ENCODE assay signal across 8 mouse cellular contexts in genomic region chr4:144906001-144906889, GRCm38 (mm10). TPM values are rescaled to one million over a fixed set of nuclear protein-coding genes. Genes with fewer than 3 reads are reported as not detected.
DNase-seq lines count a peak whose midpoint lies in the region; ATAC-seq and TF ChIP-seq lines count a peak whose summit lies in the region.

No protein-coding gene starts in this region.

- no peak overlapping the region for H3K4me3 ChIP-seq in intestine, postnatal 0 days (ENCODE audit: low read depth, low read length)
- H3K4me3 ChIP-seq in lung, embryonic 14.5 days (ENCODE audit: low read depth, low read length): no peak overlapping the region
- no peak overlapping the region for H3K4me3 ChIP-seq in forebrain, embryonic 10.5 days

- peak; percentile 69 for DNase-seq in urinary bladder, postnatal 14 days (ENCODE audit: low spot score)
- DNase-seq in urinary bladder, postnatal 10 days (ENCODE audit: low spot score): no peak
- peak; percentile 84 for DNase-seq in gastrocnemius, postnatal 25 days
- DNase-seq in lung, embryonic 14.5 days: peak; percentile 62
- DNase-seq in urinary bladder, postnatal 36 days (ENCODE audit: low spot score in 2 of 2): peak; percentile 59 to 79
- DNase-seq in forebrain, embryonic 10.5 days (ENCODE audit: extremely low spot score, low spot score): no peak

- no peaks in the 10 kb centered on the region for H3K9me3 ChIP-seq in intestine, postnatal 0 days (ENCODE audit: control insufficient read depth)
- H3K9me3 ChIP-seq in lung, embryonic 14.5 days (ENCODE audit: low read depth, low read length): no peaks in the 10 kb centered on the region
- no peaks in the 10 kb centered on the region for H3K9me3 ChIP-seq in forebrain, embryonic 10.5 days

- 60% methylated on average over 8 of the region's 8 CpGs for WGBS in intestine, postnatal 0 days
- WGBS in lung, embryonic 14.5 days: 58% methylated on average over 8 of the region's 8 CpGs
- 86% methylated on average over 8 of the region's 8 CpGs for WGBS in forebrain, embryonic 10.5 days

- H3K4me1 ChIP-seq in intestine, postnatal 0 days (replicated peaks; ENCODE audit: control insufficient read depth, insufficient read depth, low read length): peaks cover 22% of the 10 kb centered on the region
- 0 out of 2 replicates have a peak, but pooled peaks cover 11% of the 10 kb centered on the region for H3K4me1 ChIP-seq in lung, embryonic 14.5 days (ENCODE audit: insufficient read depth)
- 0 out of 2 replicates have a peak, but pooled peaks cover 7% of the 10 kb centered on the region for H3K4me1 ChIP-seq in forebrain, embryonic 10.5 days

- peak; percentile 17; the same call in 1 of the 2 replicates for TF ChIP-seq CTCF in intestine, postnatal 0 days (IDR thresholded peaks at IDR 0.05; ENCODE audit: low read depth)
- 0 out of 2 replicates have a peak, but pooled peaks have one; percentile 3 for TF ChIP-seq CTCF in lung, embryonic 14.5 days (IDR thresholded peaks at IDR 0.05; ENCODE audit: low read depth)

- 0 out of 2 replicates have a peak, but pooled peaks cover 4% of the 10 kb centered on the region for H3K36me3 ChIP-seq in intestine, postnatal 0 days (ENCODE audit: control insufficient read depth, insufficient read depth)
- H3K36me3 ChIP-seq in lung, embryonic 14.5 days (ENCODE audit: insufficient read depth): 0 out of 2 replicates have a peak, but pooled peaks cover 3% of the 10 kb centered on the region
- no peaks in the 10 kb centered on the region for H3K36me3 ChIP-seq in forebrain, embryonic 10.5 days (replicated peaks)

- no peaks in the 10 kb centered on the region for H3K27me3 ChIP-seq in intestine, postnatal 0 days (replicated peaks; ENCODE audit: control insufficient read depth, insufficient read depth, low read length)
- no peaks in the 10 kb centered on the region for H3K27me3 ChIP-seq in lung, embryonic 14.5 days (ENCODE audit: insufficient read depth, low read length)
- H3K27me3 ChIP-seq in forebrain, embryonic 10.5 days (ENCODE audit: poor library complexity, severe bottlenecking): no peaks in the 10 kb centered on the region

- ATAC-seq in intestine, postnatal 0 days: no peak
- peak; percentile 76 for ATAC-seq in lung, embryonic 14.5 days (ENCODE audit: insufficient read depth)
- no peak for ATAC-seq in inflammation-experienced regulatory T-cells, adult 6 months

- peak overlapping the region; percentile 81 for H3K27ac ChIP-seq in intestine, postnatal 0 days (ENCODE audit: low read depth, low read length)
- peak overlapping the region; percentile 27; the same call in 1 of the 2 replicates for H3K27ac ChIP-seq in lung, embryonic 14.5 days (ENCODE audit: low read depth)
- no peak overlapping the region for H3K27ac ChIP-seq in forebrain, embryonic 10.5 days

- H3K4me2 ChIP-seq in intestine, postnatal 0 days (replicated peaks; ENCODE audit: low read depth): no peak overlapping the region
- no peak overlapping the region for H3K4me2 ChIP-seq in lung, embryonic 14.5 days

- H3K9ac ChIP-seq in intestine, postnatal 0 days (ENCODE audit: low read depth, low read length): peak overlapping the region; percentile 24; the same call in 1 of the 2 replicates
- H3K9ac ChIP-seq in lung, embryonic 14.5 days: no peak overlapping the region

RNA-seq across cellular contexts. Expression of gene Dhrs3, which starts 13.6 kb away (rescaled TPM):
- 10 to 100 TPM; 33.3 to 44.8 TPM for total RNA-seq in gastrocnemius, postnatal 25 days (2021)
- 93.0 and 100 TPM in 2 replicates for polyA plus RNA-seq in intestine, postnatal 0 days (2015; fragmentation: Nextera tagmentation; extraction: Ambion mirVana)
- polyA plus RNA-seq in lung, embryonic 14.5 days (2014; fragmentation: Nextera tagmentation; extraction: Ambion mirVana): 36.5 and 41.3 TPM in 2 replicates
- polyA plus RNA-seq in forebrain, embryonic 10.5 days (2016; fragmentation: Nextera tagmentation; extraction: Ambion mirVana): 12.2 and 15.3 TPM in 2 replicates
- 100 to 1,000 TPM in 1 of 3 experiments, 10 to 100 TPM in 2; 24.6 to 111 (median 80.4) TPM for polyA plus RNA-seq in inflammation-experienced regulatory T-cells, adult 6 months (2017; shearing (Covaris generic))

Comparison
In these comparisons a context has a peak if more than half of its experiments do, and no peak if none do; other contexts are left out.
1. DNase-seq: peak in urinary bladder, postnatal 14 days (single experiment), gastrocnemius, postnatal 25 days (single experiment), lung, embryonic 14.5 days (single experiment) and urinary bladder, postnatal 36 days (2 of 2); none in urinary bladder, postnatal 10 days (single experiment) and forebrain, embryonic 10.5 days (single experiment).